Mouse (Mus musculus): Measurements from ENCODE around the gene Ryr2. TPM values are rescaled to one million over a fixed set of nuclear protein-coding genes. Genes with fewer than 3 reads are reported as not detected.
"Not testable (repeated sequence)": the region's sequence is repeated elsewhere in the genome, so short reads cannot be mapped to it uniquely, and the experiment has no call there.

Gene Ryr2
- polyA plus RNA-seq, 2 experiments: 0.16 to 0.19 TPM

GRCm38 (mm10) chr13:11566486-11566885 is 540.3 kb downstream of the Ryr2 start:
- H3K36me3 ChIP-seq (replicated peaks; ENCODE audit: control insufficient read depth, insufficient read depth, low read depth): no peaks in the 10 kb centered on the region
- no peaks in the 10 kb centered on the region for H3K27me3 ChIP-seq (ENCODE audit: control insufficient read depth, insufficient read depth, low read length)
- TF ChIP-seq CTCF (IDR thresholded peaks at IDR 0.05; ENCODE audit: low read depth): no peak
- no peak overlapping the region for H3K27ac ChIP-seq
- no peak overlapping the region for H3K9ac ChIP-seq (replicated peaks)
- no peaks in the 10 kb centered on the region for H3K9me3 ChIP-seq (ENCODE audit: control insufficient read depth, low read length)
- no peak overlapping the region for H3K4me3 ChIP-seq (ENCODE audit: insufficient read depth in 1 of 2, low read depth in 2 of 2, low read length in 2 of 2)
- H3K4me2 ChIP-seq (ENCODE audit: low read depth): no peak overlapping the region
- DNase-seq (ENCODE audit: low read depth in 3 of 3, low spot score in 3 of 3): no peak
- WGBS (ENCODE audit: insufficient replicate concordance): 60% methylated on average over 9 of the region's 9 CpGs
- no peak for ATAC-seq (ENCODE audit: insufficient read depth)
- no peaks in the 10 kb centered on the region for H3K4me1 ChIP-seq (replicated peaks; ENCODE audit: control insufficient read depth in 2 of 2, insufficient read depth in 2 of 2, low read length in 1 of 2)

GRCm38 (mm10) chr13:11563224-11564024 is 543.3 kb downstream of the Ryr2 start:
- no peaks in the 10 kb centered on the region for H3K4me1 ChIP-seq (replicated peaks; ENCODE audit: control insufficient read depth in 2 of 2, insufficient read depth in 2 of 2, low read length in 1 of 2)
- TF ChIP-seq EP300 (IDR thresholded peaks at IDR 0.05; ENCODE audit: low read depth): no peak
- peak; percentile 42 for TF ChIP-seq CTCF (IDR thresholded peaks at IDR 0.05; ENCODE audit: low read depth)
- DNase-seq (ENCODE audit: low read depth in 3 of 3, low spot score in 3 of 3): no peak
- no peak overlapping the region for H3K27ac ChIP-seq
- no peaks in the 10 kb centered on the region for H3K27me3 ChIP-seq (ENCODE audit: control insufficient read depth, insufficient read depth, low read length)
- whole genome bisulfite sequencing (ENCODE audit: insufficient replicate concordance): 24% methylated on average over 1 of the region's 1 CpGs
- H3K4me2 ChIP-seq (ENCODE audit: low read depth): no peak overlapping the region
- H3K9ac ChIP-seq (replicated peaks): no peak overlapping the region
- H3K36me3 ChIP-seq (replicated peaks; ENCODE audit: control insufficient read depth, insufficient read depth, low read depth): no peaks in the 10 kb centered on the region
- H3K9me3 ChIP-seq (ENCODE audit: control insufficient read depth, low read length): no peaks in the 10 kb centered on the region
- H3K4me3 ChIP-seq (ENCODE audit: insufficient read depth in 1 of 2, low read depth in 2 of 2, low read length in 2 of 2): no peak overlapping the region
- ATAC-seq (ENCODE audit: insufficient read depth): no peak

- H3K4me1 ChIP-seq (replicated peaks; ENCODE audit: control insufficient read depth in 2 of 2, insufficient read depth in 2 of 2, low read length in 1 of 2): no peaks in the 10 kb centered on the region
- 50% methylated on average over 3 of the region's 3 CpGs for WGBS (ENCODE audit: insufficient replicate concordance)
- no peaks in the 10 kb centered on the region for H3K36me3 ChIP-seq (replicated peaks; ENCODE audit: control insufficient read depth, insufficient read depth, low read depth)
- H3K27ac ChIP-seq: no peak overlapping the region
- H3K4me3 ChIP-seq (ENCODE audit: insufficient read depth in 1 of 2, low read depth in 2 of 2, low read length in 2 of 2): no peak overlapping the region
- no peaks in the 10 kb centered on the region for H3K9me3 ChIP-seq (ENCODE audit: control insufficient read depth, low read length)
- DNase-seq (ENCODE audit: low read depth in 3 of 3, low spot score in 3 of 3) (no peak), ATAC-seq (ENCODE audit: insufficient read depth) (no peak)
- H3K4me2 ChIP-seq (ENCODE audit: low read depth): no peak overlapping the region
- H3K9ac ChIP-seq (replicated peaks): no peak overlapping the region
- TF ChIP-seq EP300 (IDR thresholded peaks at IDR 0.05; ENCODE audit: low read depth): no peak
- TF ChIP-seq CTCF (IDR thresholded peaks at IDR 0.05; ENCODE audit: low read depth): no peak
- no peaks in the 10 kb centered on the region for H3K27me3 ChIP-seq (ENCODE audit: control insufficient read depth, insufficient read depth, low read length)
These were observed 557.1 kb downstream of the Ryr2 start for GRCm38 (mm10) chr13:11549644-11550043.

- not testable (repeated sequence) for ATAC-seq (ENCODE audit: insufficient read depth); DNase-seq (ENCODE audit: low read depth in 3 of 3, low spot score in 3 of 3)
These were observed 557.6 kb downstream of the Ryr2 start for GRCm38 (mm10) chr13:11549136-11549535.

GRCm38 (mm10) chr13:11545841-11546240 is 560.9 kb downstream of the Ryr2 start:
- ATAC-seq (ENCODE audit: insufficient read depth) (no peak), DNase-seq (ENCODE audit: low read depth in 3 of 3, low spot score in 3 of 3) (no peak)
- H3K36me3 ChIP-seq (replicated peaks; ENCODE audit: control insufficient read depth, insufficient read depth, low read depth): no peaks in the 10 kb centered on the region
- no peaks in the 10 kb centered on the region for H3K9me3 ChIP-seq (ENCODE audit: control insufficient read depth, low read length)
- H3K4me3 ChIP-seq (ENCODE audit: insufficient read depth in 1 of 2, low read depth in 2 of 2, low read length in 2 of 2): no peak overlapping the region
- 37% methylated on average over 7 of the region's 7 CpGs for WGBS (ENCODE audit: insufficient replicate concordance)
- no peaks in the 10 kb centered on the region for H3K27me3 ChIP-seq (ENCODE audit: control insufficient read depth, insufficient read depth, low read length)
- H3K9ac ChIP-seq (replicated peaks): no peak overlapping the region
- no peaks in the 10 kb centered on the region for H3K4me1 ChIP-seq (replicated peaks; ENCODE audit: control insufficient read depth in 2 of 2, insufficient read depth in 2 of 2, low read length in 1 of 2)
- TF ChIP-seq EP300 (IDR thresholded peaks at IDR 0.05; ENCODE audit: low read depth): no peak
- no peak overlapping the region for H3K4me2 ChIP-seq (ENCODE audit: low read depth)
- H3K27ac ChIP-seq: no peak overlapping the region

More at GRCm38 (mm10) chr13:11549136-11549535, 557.6 kb downstream of the Ryr2 start:
- not testable (repeated sequence) for H3K9me3 ChIP-seq (ENCODE audit: control insufficient read depth, low read length); H3K27me3 ChIP-seq (ENCODE audit: control insufficient read depth, insufficient read depth, low read length); H3K9ac ChIP-seq (replicated peaks); H3K4me1 ChIP-seq (replicated peaks; ENCODE audit: control insufficient read depth in 2 of 2, insufficient read depth in 2 of 2, low read length in 1 of 2); H3K36me3 ChIP-seq (replicated peaks; ENCODE audit: control insufficient read depth, insufficient read depth, low read depth); H3K4me3 ChIP-seq (ENCODE audit: insufficient read depth in 1 of 2, low read depth in 2 of 2, low read length in 2 of 2); H3K27ac ChIP-seq; H3K4me2 ChIP-seq (ENCODE audit: low read depth)
- WGBS (ENCODE audit: insufficient replicate concordance): 44% methylated on average over 15 of the region's 15 CpGs

Data from liver, embryonic 14.5 days (tissue).